1 mouse cellular context compared by ENCODE assay signal in the genomic region with DNA sequence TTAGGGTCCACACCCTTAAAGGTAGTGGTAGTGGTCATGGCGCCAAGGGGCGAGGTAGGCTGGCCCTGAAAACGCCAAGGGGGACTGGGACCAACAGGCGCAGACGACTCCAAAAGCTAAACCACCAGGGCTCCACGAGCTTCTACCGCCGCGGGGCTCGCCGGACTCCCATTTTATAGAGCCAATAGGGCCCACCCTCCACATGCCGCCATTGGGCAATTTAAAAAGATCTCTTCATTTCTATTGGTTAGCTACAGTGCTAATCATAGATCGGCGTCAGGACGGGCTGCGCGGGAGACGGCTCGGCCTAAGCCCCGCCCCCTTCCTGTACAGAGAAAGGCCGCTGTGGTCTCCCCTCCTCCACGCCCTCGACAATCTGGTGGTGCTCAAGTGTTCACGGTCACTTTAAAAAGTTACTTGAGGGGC.
TF ChIP-seq lines count a peak whose summit lies in the region.

A gene (minus strand): TSS at position 150 of the 426 bp plus-strand sequence.

TF ChIP-seq in MEL, 35 proteins besides CTCF, POLR2A, EP300 and RAD21 (continued from another document):
- TF ChIP-seq ZMIZ1 (IDR thresholded peaks at IDR 0.05; ENCODE audit: low read depth, low read length) (peak; percentile 100), GATA1 (IDR thresholded peaks at IDR 0.05; ENCODE audit: low read depth, low read length) (no peak), MAZ (IDR thresholded peaks at IDR 0.05; ENCODE audit: low read depth, low read length) (peak; percentile 70)
